Mouse (Mus musculus) forebrain, embryonic 11.5 days (tissue): ENCODE data around the gene Efemp2. TPM values are rescaled to one million over a fixed set of nuclear protein-coding genes. Genes with fewer than 3 reads are reported as not detected.

Experiments used
- ATAC-seq: fragments of 200-750 bp; cut with Nextera tagmentation; replicated peaks from 2 replicates; pipeline ENCODE4 v1.8.0; 2017; ENCODE audit warnings: moderate TSS enrichment; ENCODE audit not compliant: low FRiP score
- DNase-seq: peaks from one replicate; pipeline ENCODE4 v3.0.0-alpha.2; 2017; ENCODE audit warnings: low spot score
- H3K27ac ChIP-seq: fragments of 300-500 bp; sonication (generic); 2 replicates; pipeline ENCODE4 v1.5.1; 2014; ENCODE audit warnings: low read depth, low read length
- H3K27me3 ChIP-seq: fragments of 300-500 bp; sonication (generic); 2 replicates; pipeline ENCODE4 v1.6.1; 2014; ENCODE audit warnings: mild to moderate bottlenecking, low read length, mixed read lengths; ENCODE audit not compliant: control insufficient read depth, insufficient read depth
- H3K36me3 ChIP-seq: fragments of 300-500 bp; sonication (generic); 2 replicates; pipeline ENCODE4 v1.6.1; 2014; ENCODE audit warnings: mild to moderate bottlenecking, low read length, moderate library complexity, mixed read lengths; ENCODE audit not compliant: control insufficient read depth, insufficient read depth
- H3K4me1 ChIP-seq: fragments of 300-500 bp; sonication (generic); replicated peaks from 2 replicates; pipeline ENCODE4 v1.6.1; 2014; ENCODE audit warnings: low read length, mixed read lengths; ENCODE audit not compliant: control insufficient read depth, insufficient read depth
- H3K4me2 ChIP-seq: fragments of 300-500 bp; sonication (generic); 2 replicates; pipeline ENCODE4 v1.6.1; 2014; ENCODE audit warnings: low read depth, mild to moderate bottlenecking, low read length, moderate library complexity, mixed read lengths; ENCODE audit not compliant: severe bottlenecking
- H3K4me3 ChIP-seq: fragments of 300-500 bp; sonication (generic); 2 replicates; pipeline ENCODE4 v1.5.1; 2014; ENCODE audit warnings: low read depth, low read length
- H3K9ac ChIP-seq: fragments of 300-500 bp; sonication (generic); 2 replicates; pipeline ENCODE4 v1.6.1; 2014; ENCODE audit warnings: low read length
- H3K9me3 ChIP-seq: fragments of 300-500 bp; sonication (generic); 2 replicates; pipeline ENCODE4 v1.6.1; 2016; ENCODE audit warnings: low read length, mixed read lengths; ENCODE audit not compliant: control insufficient read depth
- WGBS: fragments of 180-500 bp; shearing (Covaris S2); extraction: QIAGEN DNeasy Blood & Tissue Kit; methylation state at CpG from one replicate; pipeline ENCODE4 v1.1.7; 2014; 5-methylcytosine and 5-hydroxymethylcytosine counted together
- polyA plus RNA-seq: library from polyadenylated mRNA; unstranded; fragments of >200 nt; fragmentation: Nextera tagmentation; extraction: Ambion mirVana; gene quantifications from 2 replicates; pipeline ENCODE4 v1.2.1, GENCODE M21; 2014

Gene Efemp2
- polyA plus RNA-seq, 1 experiment from 2014 or later, result 50.4 TPM

- 78% methylated on average over 8 of the region's 8 CpGs for WGBS
- ATAC-seq (no peak), DNase-seq (no peak)
- Histone ChIP-seq H3K4me3 (no peak overlapping the region), H3K9me3 (no peaks in the 10 kb centered on the region), H3K4me2 (no peak overlapping the region), H3K9ac (no peak overlapping the region), H3K27me3 (no peaks in the 10 kb centered on the region; the same call in 1 of the 2 replicates), H3K27ac (no peak overlapping the region), H3K36me3 (peaks cover 5% of the 10 kb centered on the region; the same call in 1 of the 2 replicates), H3K4me1 (peaks cover 12% of the 10 kb centered on the region; the same call in 1 of the 2 replicates)
Observed at GRCm38 (mm10) chr19:5429806-5430205, 43.9 kb upstream of the Efemp2 start.

- Histone ChIP-seq H3K36me3 (peaks cover 5% of the 10 kb centered on the region; the same call in 1 of the 2 replicates), H3K4me1 (peaks cover 12% of the 10 kb centered on the region; the same call in 1 of the 2 replicates), H3K4me2 (no peak overlapping the region), H3K27me3 (no peaks in the 10 kb centered on the region; the same call in 1 of the 2 replicates), H3K9me3 (no peaks in the 10 kb centered on the region), H3K27ac (no peak overlapping the region), H3K9ac (no peak overlapping the region), H3K4me3 (no peak overlapping the region)
- ATAC-seq, result no peak
- DNase-seq, result no peak
- 78% methylated on average over 1 of the region's 1 CpGs for WGBS
Observed at GRCm38 (mm10) chr19:5430408-5430807, 43.3 kb upstream of the Efemp2 start.

- no peak overlapping the region for H3K27ac ChIP-seq
- WGBS, result 75% methylated on average over 4 of the region's 4 CpGs
- no peak for ATAC-seq
- H3K36me3 ChIP-seq, result no peaks in the 10 kb centered on the region
- H3K4me3 ChIP-seq, result no peak overlapping the region
- H3K9me3 ChIP-seq, result no peaks in the 10 kb centered on the region
- H3K4me2 ChIP-seq, result no peak overlapping the region
- H3K4me1 ChIP-seq, result peaks cover 4% of the 10 kb centered on the region; the same call in 1 of the 2 replicates
- no peaks in the 10 kb centered on the region; the same call in 1 of the 2 replicates for H3K27me3 ChIP-seq
- DNase-seq, result no peak
- no peak overlapping the region for H3K9ac ChIP-seq
Observed at GRCm38 (mm10) chr19:5431911-5432464, 41.8 kb upstream of the Efemp2 start.

- WGBS, result 21% methylated on average over 16 of the region's 16 CpGs
- H3K9me3 ChIP-seq, result no peaks in the 10 kb centered on the region
- H3K4me2 ChIP-seq, result peak overlapping the region; percentile 43
- no peaks in the 10 kb centered on the region for H3K36me3 ChIP-seq
- H3K4me1 ChIP-seq, result peaks cover 4% of the 10 kb centered on the region; the same call in 1 of the 2 replicates
- DNase-seq, result no peak
- no peak overlapping the region for H3K27ac ChIP-seq
- H3K27me3 ChIP-seq, result no peaks in the 10 kb centered on the region; the same call in 1 of the 2 replicates
- 0 out of 2 replicates have a peak overlapping the region, but pooled peaks have one; percentile 12 for H3K4me3 ChIP-seq
- H3K9ac ChIP-seq, result peak overlapping the region; percentile 37; the same call in 1 of the 2 replicates
- ATAC-seq, result no peak
Observed at GRCm38 (mm10) chr19:5432992-5433852, 40.5 kb upstream of the Efemp2 start.

GRCm38 (mm10) chr19:5433951-5434350 lies 39.8 kb upstream of the Efemp2 start:
- no peak overlapping the region for H3K27ac ChIP-seq
- 74% methylated on average over 7 of the region's 7 CpGs for WGBS
- no peak overlapping the region; the same call in 1 of the 2 replicates for H3K9ac ChIP-seq

GRCm38 (mm10) chr19:5444371-5444908 lies 29.3 kb upstream of the Efemp2 start:
- WGBS, result 72% methylated on average over 9 of the region's 9 CpGs
- H3K9me3 ChIP-seq, result no peaks in the 10 kb centered on the region; the same call in 1 of the 2 replicates
- H3K4me1 ChIP-seq, result peaks cover 13% of the 10 kb centered on the region
- no peak overlapping the region for H3K9ac ChIP-seq
- H3K4me2 ChIP-seq, result no peak overlapping the region
- H3K27ac ChIP-seq, result no peak overlapping the region
- H3K27me3 ChIP-seq, result peaks cover 28% of the 10 kb centered on the region
- no peak overlapping the region for H3K4me3 ChIP-seq
- DNase-seq (no peak), ATAC-seq (no peak)
- no peaks in the 10 kb centered on the region for H3K36me3 ChIP-seq

More at GRCm38 (mm10) chr19:5433951-5434350, 39.8 kb upstream of the Efemp2 start:
- no peaks in the 10 kb centered on the region; the same call in 1 of the 2 replicates for H3K27me3 ChIP-seq
- H3K9me3 ChIP-seq, result no peaks in the 10 kb centered on the region
- no peaks in the 10 kb centered on the region for H3K36me3 ChIP-seq
- DNase-seq, result no peak
- peaks cover 4% of the 10 kb centered on the region; the same call in 1 of the 2 replicates for H3K4me1 ChIP-seq
- no peak overlapping the region for H3K4me2 ChIP-seq
- ATAC-seq, result no peak
- no peak overlapping the region for H3K4me3 ChIP-seq

- no peak overlapping the region for H3K4me2 ChIP-seq
- no peaks in the 10 kb centered on the region for H3K36me3 ChIP-seq
- H3K27me3 ChIP-seq, result peaks cover 33% of the 10 kb centered on the region
- H3K27ac ChIP-seq, result no peak overlapping the region
- no peak for DNase-seq
- no peaks in the 10 kb centered on the region; the same call in 1 of the 2 replicates for H3K9me3 ChIP-seq
- peaks cover 13% of the 10 kb centered on the region for H3K4me1 ChIP-seq
- no peak overlapping the region for H3K9ac ChIP-seq
- 39% methylated on average over 7 of the region's 7 CpGs for WGBS
- no peak overlapping the region for H3K4me3 ChIP-seq
- ATAC-seq, result no peak
Observed at GRCm38 (mm10) chr19:5444954-5445353, 28.8 kb upstream of the Efemp2 start.

- Histone ChIP-seq H3K4me1 (peaks cover 13% of the 10 kb centered on the region), H3K27me3 (peaks cover 36% of the 10 kb centered on the region), H3K9ac (no peak overlapping the region), H3K36me3 (no peaks in the 10 kb centered on the region), H3K4me2 (no peak overlapping the region), H3K9me3 (no peaks in the 10 kb centered on the region), H3K4me3 (no peak overlapping the region), H3K27ac (no peak overlapping the region)
- DNase-seq (no peak), ATAC-seq (no peak)
- WGBS, result 84% methylated on average over 5 of the region's 5 CpGs
Observed at GRCm38 (mm10) chr19:5445747-5446146, 28.0 kb upstream of the Efemp2 start.
